11 mouse cellular contexts compared by ENCODE assay signal in genomic region chr9:103558240-103558639, GRCm38 (mm10).
A peak's percentile ranks its signal among the peaks of the same experiment; 100 is the strongest.
DNase-seq lines count a peak whose midpoint lies in the region; ATAC-seq and TF ChIP-seq lines count a peak whose summit lies in the region.
"Had no signal": no experiment of that assay in that cellular context is flagged by ENCODE, and none has a peak within 500 bp of the region (broad histone marks: within the 10 kb centered on the region; RNA-seq: fewer than 3 reads in every experiment).

No protein-coding gene starts in this region.

- no peaks in the 10 kb centered on the region for H3K27me3 ChIP-seq in cerebellum, adult 2 months (ENCODE audit: control insufficient read depth, insufficient read depth, low read length)
- H3K27me3 ChIP-seq: embryonic facial prominence, embryonic 12.5 days; megakaryocyte, embryonic 14.5 days had no signal

- no peak overlapping the region for H3K4me3 ChIP-seq in cerebellum, adult 2 months (replicated peaks; ENCODE audit: insufficient read depth, low read depth, low read length)
- H3K4me3 ChIP-seq: embryonic facial prominence, embryonic 12.5 days; megakaryocyte, embryonic 14.5 days had no signal

- peak; percentile 81 for ATAC-seq in frontal cortex, adult (ENCODE audit: low TSS enrichment)
- ATAC-seq: activated CD4-positive, CD25-positive, alpha-beta regulatory T cell, adult 4 months had no signal

- TF ChIP-seq CTCF in cerebellum, adult 2 months (IDR thresholded peaks at IDR 0.05; ENCODE audit: borderline replicate concordance, insufficient read depth, low read depth, low read length), result no peak

- H3K4me1 ChIP-seq in cerebellum, adult 2 months (ENCODE audit: control insufficient read depth, insufficient read depth, low read length), result peaks cover 31% of the 10 kb centered on the region
- H3K4me1 ChIP-seq: megakaryocyte, embryonic 14.5 days had no signal

- WGBS in cerebellum, adult 2 months, result 23% methylated on average over 7 of the region's 7 CpGs

- DNase-seq in frontal cortex, postnatal 14 days (ENCODE audit: low spot score in 2 of 2), result no peak
- peak in 1 of 2 experiments; percentile 76 for DNase-seq in cerebellum, adult 2 months
- DNase-seq in layer of hippocampus, adult 18-20 months (ENCODE audit: low spot score in 2 of 2), result peak; percentile 55 to 84
- DNase-seq in lung, postnatal 25 days (ENCODE audit: low spot score), result peak; percentile 14
- no peak for DNase-seq in spleen, postnatal 4 days (ENCODE audit: low spot score in 2 of 2)
- no peak for DNase-seq in liver
- no peak for DNase-seq in embryo, embryonic 9.5 days (ENCODE audit: extremely low spot score)

- H3K27ac ChIP-seq in cerebellum, adult 2 months (ENCODE audit: insufficient read depth, low read length), result peak overlapping the region; percentile 88
- H3K27ac ChIP-seq: embryonic facial prominence, embryonic 12.5 days had no signal

- no peak for TF ChIP-seq POLR2A in cerebellum, adult 2 months (IDR thresholded peaks at IDR 0.05; ENCODE audit: borderline replicate concordance, insufficient read depth, low read length)

Comparison
In these comparisons a context has a peak if more than half of its experiments do, and no peak if none do; other contexts are left out.
1. DNase-seq: peak in layer of hippocampus, adult 18-20 months (2 of 2) and lung, postnatal 25 days (single experiment); none in frontal cortex, postnatal 14 days (0 of 2), spleen, postnatal 4 days (0 of 2), liver (single experiment) and embryo, embryonic 9.5 days (single experiment).